Mouse (Mus musculus) cerebellum, adult 8-10 months (tissue): ENCODE results near the gene Vcp.

Experiments
- DNase-seq: peaks from one replicate; pipeline ENCODE4 v3.0.0; 2022

The Vcp gene

DNA sequence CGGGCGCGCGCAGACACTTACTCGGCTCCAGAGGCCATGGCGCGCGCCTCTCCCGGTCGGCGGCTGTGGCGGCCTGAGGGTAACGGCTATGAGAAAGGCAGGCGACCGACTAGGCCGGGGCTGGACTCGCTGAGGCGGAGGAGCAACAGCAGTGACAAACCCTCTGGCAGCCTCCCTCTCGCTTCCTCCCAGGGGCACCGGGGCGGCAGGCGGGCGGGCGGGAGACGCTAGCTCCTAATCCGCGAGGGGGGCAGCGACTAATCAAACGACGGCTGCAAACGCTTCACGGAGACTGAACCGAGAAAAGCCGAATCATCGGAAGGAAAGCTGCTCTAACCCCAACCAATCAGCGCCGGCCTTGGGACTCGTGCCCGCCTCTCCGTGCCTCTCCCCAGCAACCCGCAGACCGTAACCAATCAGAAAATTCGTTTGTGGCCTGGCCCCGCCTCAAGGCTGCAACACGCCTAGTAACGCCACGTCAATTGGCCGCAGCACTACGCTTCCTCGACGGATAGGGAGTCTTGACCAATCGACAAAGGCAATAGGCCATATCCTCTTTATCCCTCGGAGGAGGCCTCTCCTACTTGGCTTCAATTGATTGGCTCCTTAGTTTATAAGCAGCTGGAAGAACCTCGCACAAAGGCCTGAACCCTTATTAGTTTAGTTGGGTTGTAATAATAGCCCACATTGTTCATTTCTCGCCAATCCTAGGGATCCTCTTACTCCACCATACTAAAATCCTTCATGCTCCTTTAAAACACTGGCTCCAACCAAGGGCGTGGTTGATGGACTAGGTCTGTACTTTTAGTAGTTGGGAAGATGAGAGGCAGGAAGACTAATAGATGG lies at the start of gene Vcp:
Gene Vcp, minus strand, starts transcription at position 367 of the 846 bp plus-strand sequence.
- peak; percentile 98 for DNase-seq

DNA sequence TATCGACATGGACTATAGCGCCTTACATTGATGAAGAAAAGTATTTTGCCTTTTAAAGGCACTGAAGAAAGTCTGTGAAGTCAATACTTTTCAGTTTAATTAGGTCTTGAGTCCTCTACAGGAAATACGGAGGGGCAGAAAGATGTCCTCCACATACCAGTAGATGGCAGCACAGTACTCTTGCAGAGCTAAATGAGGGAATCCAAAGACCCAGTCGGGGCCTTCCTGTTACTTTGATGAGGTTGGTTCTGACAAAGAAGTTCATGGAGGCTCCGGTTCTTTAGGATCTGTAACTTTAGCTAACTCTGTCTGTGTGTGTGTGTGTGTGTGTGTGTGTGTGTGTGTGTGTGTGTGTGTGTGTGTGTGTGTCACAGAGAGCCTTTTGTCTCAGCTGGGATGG lies 46.9 kb upstream of the Vcp start:
- peak; percentile 69 for DNase-seq

DNA sequence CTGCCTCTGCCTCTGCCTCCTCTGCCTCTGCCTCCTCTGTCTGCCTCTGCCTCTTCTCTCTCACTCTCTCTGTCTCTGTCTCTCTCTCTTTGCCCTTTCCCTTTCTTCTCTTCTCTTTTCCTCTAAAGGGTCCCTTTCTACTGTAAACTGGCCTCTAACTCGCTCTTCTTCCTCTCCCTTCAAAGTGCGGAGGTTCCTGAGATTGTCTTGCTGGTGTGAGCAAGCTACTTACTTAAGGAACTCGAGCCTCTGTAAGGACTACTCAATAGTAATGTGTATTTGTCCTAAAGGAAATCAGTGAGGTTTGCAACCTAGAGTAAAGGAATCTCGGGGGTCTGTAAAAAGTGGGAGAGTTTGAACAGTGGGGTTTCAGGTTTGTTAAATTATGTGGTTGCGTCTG lies 46.3 kb upstream of the Vcp start:
- DNase-seq: no peak

DNA sequence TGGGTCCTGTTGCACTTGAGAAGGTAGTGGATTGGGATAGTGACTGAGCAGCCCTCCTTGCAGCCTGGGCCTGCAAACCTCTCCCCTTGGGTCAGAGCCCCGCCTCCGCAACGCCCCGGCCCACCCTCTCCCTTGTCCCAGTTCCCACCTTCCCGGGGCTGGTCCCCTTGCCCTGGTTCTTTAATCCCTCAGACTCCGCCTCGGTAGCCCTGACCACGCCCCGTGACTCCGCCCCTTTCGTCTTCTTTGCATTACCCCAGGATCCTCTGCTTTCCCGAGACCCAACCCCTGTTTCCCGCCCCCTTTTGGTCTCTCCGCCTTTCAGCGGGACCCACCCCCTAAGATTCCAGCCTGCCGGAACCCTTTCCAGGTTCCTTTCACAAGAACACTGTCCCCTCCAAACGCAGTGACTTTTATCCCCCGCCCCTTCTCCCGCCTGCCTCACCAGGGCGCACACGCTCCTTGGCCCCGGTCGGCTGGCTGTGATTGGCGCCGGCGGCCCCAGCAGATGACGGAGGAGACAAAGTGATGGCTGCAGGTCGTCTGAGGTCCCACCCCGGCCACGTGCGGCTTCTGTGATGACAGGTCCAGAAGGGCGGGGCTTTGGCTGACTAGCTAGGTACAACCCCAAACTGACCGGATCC lies 45.5 kb upstream of the Vcp start, which contains the start of gene Fam214b:
Gene Fam214b, minus strand, starts transcription at position 562 of the 644 bp plus-strand sequence.
- peak; percentile 94 for DNase-seq

GRCm38 (mm10) chr4:43045285-43045658 lies 45.0 kb upstream of the Vcp start:
- DNase-seq: no peak

GRCm38 (mm10) chr4:43044673-43045072 lies 44.4 kb upstream of the Vcp start:
- no peak for DNase-seq

- DNase-seq: no peak
Observed at GRCm38 (mm10) chr4:43043644-43044357, 43.5 kb upstream of the Vcp start.

DNA sequence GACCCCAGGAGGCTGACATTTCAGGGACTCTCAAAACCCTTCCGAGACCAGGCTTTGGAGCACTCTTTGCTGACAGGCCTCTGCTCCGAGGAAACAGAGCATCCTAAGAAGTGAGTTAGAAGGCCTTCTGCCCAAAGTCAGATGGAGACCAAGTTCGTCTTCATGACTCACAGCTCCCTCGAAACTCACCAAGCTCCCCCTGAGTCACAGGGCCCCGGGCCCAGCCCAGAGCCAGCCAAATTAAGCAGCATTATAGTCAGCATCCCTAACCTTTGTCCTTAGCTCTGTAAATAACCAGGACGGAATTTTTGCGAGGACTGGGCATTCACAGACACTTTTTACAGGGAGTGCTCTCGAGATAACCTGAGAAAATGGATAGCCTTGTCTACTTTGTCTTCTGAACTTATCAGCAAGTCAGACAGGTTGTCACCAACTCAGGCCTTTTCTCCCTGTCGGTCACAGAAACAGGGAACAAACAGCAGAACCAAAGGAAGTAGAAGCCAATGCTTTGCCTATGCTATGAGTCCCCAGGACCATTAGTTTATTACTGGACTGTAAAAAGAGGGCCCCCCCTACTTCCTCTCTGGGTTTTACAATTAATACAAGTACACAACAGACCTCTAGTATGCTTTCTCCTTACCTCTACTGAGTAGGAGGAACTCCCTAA lies 40.7 kb upstream of the Vcp start:
- DNase-seq: no peak

- DNase-seq: peak; percentile 88
Observed at GRCm38 (mm10) chr4:43040114-43040572, 39.8 kb upstream of the Vcp start.

DNA sequence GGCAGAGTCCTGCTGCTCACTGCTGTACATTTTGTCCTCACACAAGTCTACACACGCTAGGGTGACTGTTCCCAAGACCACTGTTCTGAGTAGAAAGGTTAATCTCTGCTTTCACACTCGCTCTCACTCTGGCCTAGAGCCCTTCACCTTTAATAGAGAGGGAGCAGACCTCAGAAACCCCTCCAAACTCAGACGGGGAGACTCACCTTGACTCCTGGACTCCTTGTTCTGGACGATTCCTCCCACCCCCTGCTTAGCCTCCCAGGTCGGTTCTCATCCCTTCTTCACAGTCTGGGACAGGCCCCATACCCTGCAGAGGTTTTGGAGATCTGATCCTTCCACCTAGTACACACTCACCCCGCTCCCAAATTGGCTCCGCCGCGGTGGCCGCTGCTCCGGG lies 39.3 kb upstream of the Vcp start:
- DNase-seq: no peak

GRCm38 (mm10) chr4:43038567-43039495 lies 38.5 kb upstream of the Vcp start:
- no peak for DNase-seq

DNA sequence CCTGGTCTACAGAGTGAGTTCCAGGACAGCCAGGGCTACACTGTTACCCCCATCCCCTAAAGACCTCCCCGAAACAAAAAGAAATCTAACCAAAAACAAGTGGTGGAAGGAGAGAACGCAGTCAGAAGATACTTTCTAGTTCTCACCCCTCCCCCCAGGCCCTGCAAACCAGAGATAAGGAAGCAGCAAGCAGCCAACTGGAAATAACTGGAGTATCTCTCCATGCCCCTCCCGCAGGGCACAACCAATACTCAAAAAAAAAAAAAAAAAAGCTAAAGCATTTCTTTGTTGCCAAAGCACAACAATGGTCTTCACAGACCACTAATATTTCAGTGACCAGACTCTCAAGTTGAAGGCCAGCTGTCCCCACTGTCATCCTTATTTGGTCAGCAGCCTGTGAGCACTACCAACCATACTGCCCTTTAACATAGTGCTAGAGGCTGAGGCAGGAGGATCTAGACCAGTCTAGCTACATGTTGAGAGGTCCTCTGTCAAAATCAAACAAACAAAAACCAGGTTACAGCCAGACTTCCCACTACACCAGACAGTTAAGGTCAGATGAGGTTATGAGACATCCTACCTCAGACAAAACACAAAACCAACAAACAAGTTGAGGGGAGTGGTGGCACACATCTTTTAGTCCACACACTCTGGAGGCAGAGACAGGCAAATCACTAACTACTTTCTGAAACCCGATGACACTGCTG lies 37.7 kb upstream of the Vcp start:
- no peak for DNase-seq

DNA sequence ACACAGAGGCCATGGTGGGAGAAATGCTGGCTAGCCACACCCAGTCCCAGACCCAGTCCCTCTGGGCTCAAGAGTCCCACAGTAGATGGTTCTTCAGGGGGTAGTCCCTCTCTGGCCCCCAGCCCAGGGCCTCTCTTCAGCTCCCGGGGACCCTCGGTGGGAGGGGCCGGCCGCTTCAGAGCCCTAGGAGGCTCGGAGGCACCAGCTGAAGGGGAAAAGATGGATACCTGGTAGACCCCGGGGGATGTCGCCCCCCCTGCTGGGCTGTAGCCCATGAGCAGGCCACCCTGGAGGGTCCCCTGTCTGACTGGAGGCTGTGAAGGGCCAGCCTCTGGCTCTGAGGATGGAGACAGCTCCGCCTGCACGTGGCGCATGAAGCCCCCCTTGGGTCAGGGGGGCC lies 36.0 kb upstream of the Vcp start:
- DNase-seq: no peak

GRCm38 (mm10) chr4:43035851-43036250 lies 35.5 kb upstream of the Vcp start:
- no peak for DNase-seq

- no peak for DNase-seq
Observed at GRCm38 (mm10) chr4:43033481-43033880, 33.2 kb upstream of the Vcp start.

- no peak for DNase-seq
Observed at GRCm38 (mm10) chr4:43032501-43032900, 32.2 kb upstream of the Vcp start.

DNA sequence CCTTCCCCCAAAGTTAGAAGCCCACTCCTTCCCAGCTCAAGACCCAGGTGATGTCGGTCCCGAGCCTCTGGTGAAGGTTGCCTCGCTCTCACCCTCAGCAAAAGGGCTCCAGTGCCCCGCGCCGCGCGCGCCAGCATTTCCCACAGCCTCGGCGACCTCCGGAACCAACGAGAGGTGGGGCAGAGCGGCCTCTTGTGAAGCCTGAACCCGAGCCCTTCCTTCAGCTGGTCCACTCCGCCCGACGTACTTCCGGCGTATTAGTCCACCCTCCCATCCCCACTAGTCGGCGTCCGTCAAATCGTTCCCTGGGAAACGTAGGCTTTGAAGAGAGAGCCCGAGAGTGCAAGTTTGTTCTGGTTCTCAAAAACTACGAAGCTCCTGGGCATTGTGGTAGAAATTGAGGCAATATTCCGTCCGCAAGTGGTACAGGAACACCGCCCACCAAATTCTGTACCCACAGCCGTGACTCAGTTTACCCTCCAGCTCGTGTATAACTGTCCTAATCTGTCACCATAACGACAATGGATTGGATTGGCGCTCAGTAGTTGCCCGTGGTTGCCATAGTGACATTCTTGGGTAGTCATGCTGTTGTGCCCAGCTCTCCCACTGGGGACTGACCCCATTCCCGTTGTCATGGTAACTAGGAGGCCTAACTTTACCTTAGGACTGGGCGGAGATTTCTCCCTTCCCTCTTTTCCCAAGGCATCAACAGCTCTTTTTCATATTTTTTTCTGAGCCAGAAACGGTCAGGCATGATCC lies 31.1 kb upstream of the Vcp start, which contains the start of gene Stoml2:
Gene Stoml2, minus strand, starts transcription at position 474 of the 759 bp plus-strand sequence.
- DNase-seq: peak; percentile 93

DNA sequence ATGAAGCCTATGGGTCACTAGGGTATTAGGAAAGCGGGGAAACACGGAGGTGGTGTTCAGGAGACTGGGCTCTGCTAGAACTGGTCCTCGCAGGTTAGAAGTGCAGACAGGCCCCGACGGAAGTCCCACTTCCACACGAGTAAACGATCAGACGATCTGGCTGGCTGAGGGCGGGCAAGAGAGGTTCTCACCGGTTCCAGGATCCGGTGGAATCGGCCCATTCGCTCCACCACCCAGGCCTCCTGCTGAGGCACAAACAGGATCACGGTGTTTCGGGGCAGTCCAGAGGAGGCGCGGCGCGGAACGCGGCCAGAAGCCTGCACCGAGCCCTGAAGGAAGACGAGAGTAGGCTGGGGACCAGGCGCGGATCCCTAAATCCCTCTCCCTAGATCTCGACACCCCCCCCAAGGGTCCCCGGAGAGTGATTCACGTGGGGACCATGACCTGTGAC lies 30.5 kb upstream of the Vcp start:
- no peak for DNase-seq

DNA sequence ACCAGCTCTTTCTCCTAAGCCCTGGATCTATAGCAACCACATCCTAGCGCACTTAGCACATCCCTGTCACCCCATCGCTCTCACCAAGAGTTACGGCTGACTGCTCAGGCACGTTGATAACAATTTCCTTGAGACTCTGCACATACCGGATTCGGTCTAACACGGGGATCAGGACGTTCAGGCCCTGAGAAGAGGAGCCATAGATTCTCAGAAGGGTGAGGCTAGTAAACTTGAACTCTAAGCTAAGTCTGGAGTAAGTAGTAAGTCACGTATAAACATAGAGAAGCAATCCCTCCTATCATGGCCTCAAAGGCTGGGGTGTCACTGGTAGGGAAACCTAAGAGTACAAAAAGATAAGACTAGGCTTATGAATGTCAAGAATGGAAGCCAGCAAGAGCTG lies 30.0 kb upstream of the Vcp start:
- DNase-seq: no peak

DNA sequence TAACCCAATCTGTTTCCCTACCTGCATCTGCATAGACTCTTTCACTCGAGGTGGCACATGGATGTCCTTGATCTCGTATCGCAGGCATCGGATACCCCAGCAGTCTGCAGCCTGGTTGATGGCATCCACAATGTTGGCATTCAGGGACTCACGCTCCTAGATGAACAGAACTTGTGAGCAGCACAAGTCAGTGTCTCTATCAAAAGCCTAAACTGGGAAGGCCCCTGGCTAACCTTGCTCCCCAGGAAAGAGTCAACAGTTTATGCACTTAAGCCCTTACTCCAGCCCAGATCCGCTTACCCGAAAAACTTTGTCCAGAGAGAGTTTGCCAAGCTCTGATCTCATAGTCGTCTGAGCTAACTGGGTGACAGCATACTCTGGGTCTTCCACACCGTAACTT lies 29.4 kb upstream of the Vcp start:
- no peak for DNase-seq
